Mouse (Mus musculus) lung, adult 2 months (tissue): ENCODE results near the gene Cyp2s1. TPM values are rescaled to one million over a fixed set of nuclear protein-coding genes. Genes with fewer than 3 reads are reported as not detected.
A peak's percentile ranks its signal among the peaks of the same experiment; 100 is the strongest.

Experiments used
- DNase-seq: peaks from one replicate; pipeline ENCODE4 v3.0.0; 2022
- H3K4me1 ChIP-seq: fragments of 200-500 bp; 2 replicates; pipeline ENCODE4 v1.6.1; 2011; ENCODE audit warnings: low read length; ENCODE audit not compliant: control insufficient read depth, insufficient read depth
- H3K4me3 ChIP-seq: fragments of 200-500 bp; replicated peaks from 2 replicates; pipeline ENCODE3; 2011; ENCODE audit warnings: low read depth, mild to moderate bottlenecking, control low read depth, low read length; ENCODE audit errors: extremely low read depth
- CTCF ChIP-seq: fragments of 200-500 bp; IDR thresholded peaks from 2 replicates; pipeline ENCODE4 v1.5.1; 2011; ENCODE audit warnings: mild to moderate bottlenecking, low read length, control low read depth; ENCODE audit not compliant: insufficient read depth
- POLR2A ChIP-seq: fragments of 200-500 bp; IDR thresholded peaks from 2 replicates; pipeline ENCODE4 v1.6.1; 2011; ENCODE audit warnings: low read depth, mild to moderate bottlenecking, control low read depth, low read length, borderline replicate concordance; ENCODE audit errors: extremely low read depth
- WGBS: fragments of 180-500 bp; shearing (Covaris S2); methylation state at CpG from one replicate; pipeline ENCODE4 v1.1.7; 2018; 5-methylcytosine and 5-hydroxymethylcytosine counted together
- polyA plus RNA-seq: library from polyadenylated mRNA; depleted of rRNA; stranded (reverse); fragments of >200 nt; gene quantifications from 2 replicates; pipeline ENCODE4 v1.2.3, GENCODE M21; 2012; rRNA removed

Gene Cyp2s1
- 116 and 135 TPM in 2 replicates for polyA plus RNA-seq

GRCm38 (mm10) chr7:25816241-25816919, at the start of gene Cyp2s1:
Cyp2s1 (minus strand) TSS chr7:25816913.
- no peaks in the 10 kb centered on the region for H3K4me1 ChIP-seq
- peak; percentile 38; the same call in 1 of the 2 replicates for TF ChIP-seq POLR2A
- TF ChIP-seq CTCF, result no peak
- DNase-seq, result peak; percentile 60
- WGBS, result 2% methylated on average over 40 of the region's 40 CpGs
- H3K4me3 ChIP-seq, result peak within 1 kb of the TSS; percentile 17

GRCm38 (mm10) chr7:25864861-25865260, 48.1 kb upstream of the Cyp2s1 start:
- H3K4me3 ChIP-seq, result no peak overlapping the region
- no peak for TF ChIP-seq CTCF
- TF ChIP-seq POLR2A, result no peak
- 42% methylated on average over 5 of the region's 5 CpGs for WGBS
- H3K4me1 ChIP-seq, result no peaks in the 10 kb centered on the region
- DNase-seq, result no peak

GRCm38 (mm10) chr7:25863756-25864155, 47.0 kb upstream of the Cyp2s1 start:
- 60% methylated on average over 3 of the region's 3 CpGs for WGBS
- no peak for TF ChIP-seq POLR2A
- TF ChIP-seq CTCF, result no peak
- no peak overlapping the region for H3K4me3 ChIP-seq
- no peak for DNase-seq
- H3K4me1 ChIP-seq, result no peaks in the 10 kb centered on the region

GRCm38 (mm10) chr7:25862365-25862764, 45.7 kb upstream of the Cyp2s1 start:
- no peak for TF ChIP-seq CTCF
- no peak for TF ChIP-seq POLR2A
- WGBS, result 32% methylated on average over 2 of the region's 2 CpGs
- Histone ChIP-seq H3K4me1 (no peaks in the 10 kb centered on the region), H3K4me3 (no peak overlapping the region)
- DNase-seq, result no peak

- Histone ChIP-seq H3K4me3 (no peak overlapping the region), H3K4me1 (no peaks in the 10 kb centered on the region)
- TF ChIP-seq POLR2A, result no peak
- peak; percentile 34; the same call in 1 of the 2 replicates for TF ChIP-seq CTCF
- 25% methylated on average over 9 of the region's 9 CpGs for whole genome bisulfite sequencing
- no peak for DNase-seq
Measured at GRCm38 (mm10) chr7:25859962-25860870, 43.5 kb upstream of the Cyp2s1 start.

GRCm38 (mm10) chr7:25855082-25855481, 38.4 kb upstream of the Cyp2s1 start:
- DNase-seq, result peak; percentile 85
- peak; percentile 84 for TF ChIP-seq CTCF
- no peak for TF ChIP-seq POLR2A
- WGBS, result 19% methylated on average over 8 of the region's 8 CpGs
- H3K4me3 ChIP-seq, result no peak overlapping the region
- no peaks in the 10 kb centered on the region for H3K4me1 ChIP-seq

- WGBS, result 21% methylated on average over 11 of the region's 11 CpGs
- Histone ChIP-seq H3K4me1 (peaks cover 2% of the 10 kb centered on the region; the same call in 1 of the 2 replicates), H3K4me3 (peak overlapping the region; percentile 50)
- TF ChIP-seq POLR2A (no peak), CTCF (no peak)
- no peak for DNase-seq
Measured at GRCm38 (mm10) chr7:25848444-25848812, 31.7 kb upstream of the Cyp2s1 start.

- TF ChIP-seq POLR2A (no peak), CTCF (peak; percentile 61)
- WGBS, result 10% methylated on average over 13 of the region's 13 CpGs
- Histone ChIP-seq H3K4me1 (peaks cover 2% of the 10 kb centered on the region; the same call in 1 of the 2 replicates), H3K4me3 (peak overlapping the region; percentile 50)
- DNase-seq, result peak; percentile 89
Measured at GRCm38 (mm10) chr7:25847722-25848443, 31.2 kb upstream of the Cyp2s1 start.

GRCm38 (mm10) chr7:25844885-25845284, 28.2 kb upstream of the Cyp2s1 start:
- H3K4me3 ChIP-seq, result no peak overlapping the region
- TF ChIP-seq CTCF, result no peak
- TF ChIP-seq POLR2A, result no peak
- H3K4me1 ChIP-seq, result peaks cover 2% of the 10 kb centered on the region; the same call in 1 of the 2 replicates
- WGBS, result 48% methylated on average over 3 of the region's 3 CpGs
- DNase-seq, result peak; percentile 35

GRCm38 (mm10) chr7:25844423-25844822, 27.7 kb upstream of the Cyp2s1 start:
- Histone ChIP-seq H3K4me3 (no peak overlapping the region), H3K4me1 (peaks cover 2% of the 10 kb centered on the region; the same call in 1 of the 2 replicates)
- WGBS, result 38% methylated on average over 8 of the region's 8 CpGs
- TF ChIP-seq CTCF (no peak), POLR2A (no peak)
- DNase-seq, result no peak
